Mouse (Mus musculus) midbrain, embryonic 15.5 days (tissue): ENCODE measurements around the gene Iqsec1. TPM values are rescaled to one million over a fixed set of nuclear protein-coding genes. Genes with fewer than 3 reads are reported as not detected.

Experiments used
- ATAC-seq: fragments of 200-750 bp; cut with Nextera tagmentation; replicated peaks from 2 replicates; pipeline ENCODE4 v1.8.0; 2017; ENCODE audit warnings: moderate TSS enrichment
- H3K27ac ChIP-seq: fragments of 300-500 bp; sonication (generic); 2 replicates; pipeline ENCODE4 v1.5.1; 2015; ENCODE audit warnings: mild to moderate bottlenecking, inconsistent platforms
- H3K27me3 ChIP-seq: fragments of 300-500 bp; sonication (generic); replicated peaks from 2 replicates; pipeline ENCODE4 v1.6.1; 2015; ENCODE audit warnings: inconsistent platforms
- H3K36me3 ChIP-seq: fragments of 300-500 bp; sonication (generic); replicated peaks from 2 replicates; pipeline ENCODE4 v1.6.1; 2015; ENCODE audit warnings: inconsistent platforms
- H3K4me1 ChIP-seq: fragments of 300-500 bp; sonication (generic); 2 replicates; pipeline ENCODE4 v1.6.1; 2015; ENCODE audit warnings: inconsistent platforms
- H3K4me2 ChIP-seq: fragments of 300-500 bp; sonication (generic); 2 replicates; pipeline ENCODE4 v1.6.1; 2015; ENCODE audit warnings: inconsistent platforms, mild to moderate bottlenecking, moderate library complexity
- H3K4me3 ChIP-seq: fragments of 300-500 bp; sonication (generic); 2 replicates; pipeline ENCODE4 v1.5.1; 2015; ENCODE audit warnings: mild to moderate bottlenecking, inconsistent platforms
- H3K9ac ChIP-seq: fragments of 300-500 bp; sonication (generic); 2 replicates; pipeline ENCODE4 v1.6.1; 2015; ENCODE audit warnings: mild to moderate bottlenecking, inconsistent platforms
- H3K9me3 ChIP-seq: fragments of 300-500 bp; sonication (generic); 2 replicates; pipeline ENCODE4 v1.6.1; 2016; ENCODE audit warnings: inconsistent platforms
- WGBS: fragments of 180-500 bp; shearing (Covaris S2); methylation state at CpG from one replicate; pipeline ENCODE4 v1.1.7; 2015; ENCODE audit warnings: mixed read lengths; 5-methylcytosine and 5-hydroxymethylcytosine counted together
- polyA plus RNA-seq: library from polyadenylated mRNA; unstranded; fragments of >200 nt; fragmentation: Nextera tagmentation; extraction: Ambion mirVana; gene quantifications from 2 replicates; pipeline ENCODE4 v1.2.1, GENCODE M21; 2015

Iqsec1 gene
- polyA plus RNA-seq, 1 experiment from 2014 or later = 25.9 TPM

- no peaks in the 10 kb centered on the region for H3K36me3 ChIP-seq
- WGBS = 81% methylated on average over 5 of the region's 5 CpGs
- H3K9me3 ChIP-seq = no peaks in the 10 kb centered on the region
- no peaks in the 10 kb centered on the region for H3K27me3 ChIP-seq
- no peak overlapping the region for H3K27ac ChIP-seq
- H3K4me3 ChIP-seq = no peak overlapping the region
- no peak overlapping the region for H3K9ac ChIP-seq
- H3K4me1 ChIP-seq = no peaks in the 10 kb centered on the region
- H3K4me2 ChIP-seq = no peak overlapping the region
- no peak for ATAC-seq
Observed at GRCm38 (mm10) chr6:90913771-90914170, 74.7 kb downstream of the Iqsec1 start.

GRCm38 (mm10) chr6:90912768-90913167, 75.7 kb downstream of the Iqsec1 start:
- no peak for ATAC-seq
- H3K9ac ChIP-seq = no peak overlapping the region
- H3K9me3 ChIP-seq = no peaks in the 10 kb centered on the region
- H3K27me3 ChIP-seq = no peaks in the 10 kb centered on the region
- no peak overlapping the region for H3K4me2 ChIP-seq
- H3K4me3 ChIP-seq = no peak overlapping the region
- no peaks in the 10 kb centered on the region for H3K4me1 ChIP-seq
- 80% methylated on average over 6 of the region's 6 CpGs for WGBS
- no peaks in the 10 kb centered on the region for H3K36me3 ChIP-seq
- H3K27ac ChIP-seq = no peak overlapping the region

GRCm38 (mm10) chr6:90904143-90904542, 84.3 kb downstream of the Iqsec1 start:
- Histone ChIP-seq H3K27me3 (no peaks in the 10 kb centered on the region), H3K27ac (no peak overlapping the region), H3K4me2 (no peak overlapping the region), H3K4me3 (no peak overlapping the region), H3K4me1 (no peaks in the 10 kb centered on the region), H3K9me3 (no peaks in the 10 kb centered on the region), H3K9ac (no peak overlapping the region), H3K36me3 (no peaks in the 10 kb centered on the region)
- ATAC-seq = no peak
- 95% methylated on average over 2 of the region's 2 CpGs for WGBS

DNA sequence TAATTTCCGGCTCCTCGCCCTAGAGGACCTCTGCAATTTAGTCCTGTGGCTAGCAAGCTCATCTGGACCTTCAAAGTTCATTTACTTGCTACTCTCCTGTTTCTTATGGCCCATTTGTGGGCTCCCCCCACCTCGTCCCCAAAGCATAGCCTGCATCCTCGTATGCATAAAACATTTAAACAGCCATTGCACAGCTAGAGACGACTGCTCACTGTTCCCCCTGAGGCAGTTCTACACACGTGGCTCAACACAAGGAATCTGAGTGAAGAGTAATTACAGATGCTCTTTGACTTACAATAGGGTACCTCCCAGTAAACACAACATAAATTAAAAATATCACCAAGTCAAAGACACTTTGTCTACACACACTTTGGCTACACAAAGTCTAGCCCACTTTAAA, 88.2 kb downstream of the Iqsec1 start:
- 43% methylated on average over 6 of the region's 6 CpGs for WGBS
- ATAC-seq = no peak
- H3K27ac ChIP-seq = no peak overlapping the region
- no peaks in the 10 kb centered on the region for H3K36me3 ChIP-seq
- no peaks in the 10 kb centered on the region for H3K27me3 ChIP-seq
- no peaks in the 10 kb centered on the region for H3K4me1 ChIP-seq
- H3K4me2 ChIP-seq = no peak overlapping the region
- H3K9ac ChIP-seq = no peak overlapping the region
- no peaks in the 10 kb centered on the region for H3K9me3 ChIP-seq
- H3K4me3 ChIP-seq = no peak overlapping the region

DNA sequence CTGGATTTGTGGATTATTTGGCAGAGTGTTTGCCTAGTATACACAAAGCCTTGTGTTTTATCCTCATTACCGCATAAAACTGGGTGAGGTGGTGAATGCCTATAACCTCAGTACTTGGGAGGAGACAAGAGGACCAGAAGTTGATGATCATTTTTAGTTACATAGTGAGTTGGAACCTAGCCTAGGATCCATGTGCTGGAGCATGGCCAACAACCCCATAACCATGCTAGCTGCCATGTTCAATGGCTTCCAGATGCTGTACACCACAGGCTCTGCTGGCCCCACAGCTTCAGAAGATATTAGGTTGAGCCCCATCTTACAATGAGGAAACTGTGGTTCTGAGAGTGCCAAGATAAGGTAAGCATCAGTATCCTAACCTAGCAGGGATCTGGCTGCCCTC, 89.2 kb downstream of the Iqsec1 start:
- no peak overlapping the region for H3K4me3 ChIP-seq
- H3K9ac ChIP-seq = no peak overlapping the region
- H3K27me3 ChIP-seq = no peaks in the 10 kb centered on the region
- no peak overlapping the region for H3K27ac ChIP-seq
- H3K9me3 ChIP-seq = no peaks in the 10 kb centered on the region
- ATAC-seq = no peak
- no peak overlapping the region for H3K4me2 ChIP-seq
- 100% methylated on average over 1 of the region's 1 CpGs for WGBS
- no peaks in the 10 kb centered on the region for H3K4me1 ChIP-seq
- no peaks in the 10 kb centered on the region for H3K36me3 ChIP-seq

DNA sequence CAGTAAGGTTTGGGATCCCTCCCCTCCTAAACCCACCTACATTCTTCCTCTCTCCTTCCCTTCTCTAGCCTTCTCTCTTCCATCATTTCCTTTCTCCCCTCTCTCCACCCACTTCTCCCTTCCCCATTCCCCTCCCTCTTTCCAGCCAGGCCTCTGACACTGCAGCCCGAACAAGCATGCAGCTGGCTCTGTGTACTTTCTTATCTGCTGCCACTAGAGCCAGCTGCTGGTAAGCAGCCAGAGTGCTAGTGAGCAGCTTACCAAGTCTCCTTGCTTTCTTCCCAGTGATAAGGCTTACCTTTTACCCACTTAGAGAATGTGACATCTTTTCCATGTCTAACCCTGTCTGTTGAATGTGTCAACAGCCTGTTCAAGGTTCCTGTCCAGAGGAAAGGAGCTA, 90.4 kb downstream of the Iqsec1 start:
- Histone ChIP-seq H3K4me3 (no peak overlapping the region), H3K27me3 (no peaks in the 10 kb centered on the region), H3K9me3 (no peaks in the 10 kb centered on the region), H3K36me3 (no peaks in the 10 kb centered on the region), H3K9ac (no peak overlapping the region), H3K4me1 (no peaks in the 10 kb centered on the region), H3K27ac (no peak overlapping the region), H3K4me2 (no peak overlapping the region)
- 36% methylated on average over 1 of the region's 1 CpGs for WGBS
- ATAC-seq = no peak

DNA sequence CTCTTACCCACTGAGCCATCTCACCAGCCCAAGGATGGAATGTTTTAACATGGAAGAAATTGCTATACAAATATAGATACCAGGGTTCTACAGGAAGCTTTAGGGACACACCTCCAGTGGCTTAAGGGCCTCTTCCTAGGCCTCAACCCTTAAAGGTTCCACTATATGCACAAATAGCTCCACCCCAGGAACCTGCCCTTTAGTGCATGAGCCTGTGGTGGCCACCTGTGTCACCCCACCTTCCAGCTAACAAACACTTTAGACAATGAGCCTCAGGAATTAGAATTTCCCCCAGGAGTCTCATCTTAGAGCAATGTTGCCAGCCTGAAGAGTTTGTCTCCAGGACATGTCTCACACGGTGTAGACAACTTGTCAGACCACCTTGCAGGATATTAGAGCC, 96.1 kb downstream of the Iqsec1 start:
- ATAC-seq = no peak
- Histone ChIP-seq H3K9ac (no peak overlapping the region), H3K4me1 (no peaks in the 10 kb centered on the region), H3K4me2 (no peak overlapping the region), H3K36me3 (no peaks in the 10 kb centered on the region), H3K27ac (no peak overlapping the region), H3K27me3 (no peaks in the 10 kb centered on the region), H3K4me3 (no peak overlapping the region), H3K9me3 (no peaks in the 10 kb centered on the region)
- 98% methylated on average over 1 of the region's 1 CpGs for WGBS

DNA sequence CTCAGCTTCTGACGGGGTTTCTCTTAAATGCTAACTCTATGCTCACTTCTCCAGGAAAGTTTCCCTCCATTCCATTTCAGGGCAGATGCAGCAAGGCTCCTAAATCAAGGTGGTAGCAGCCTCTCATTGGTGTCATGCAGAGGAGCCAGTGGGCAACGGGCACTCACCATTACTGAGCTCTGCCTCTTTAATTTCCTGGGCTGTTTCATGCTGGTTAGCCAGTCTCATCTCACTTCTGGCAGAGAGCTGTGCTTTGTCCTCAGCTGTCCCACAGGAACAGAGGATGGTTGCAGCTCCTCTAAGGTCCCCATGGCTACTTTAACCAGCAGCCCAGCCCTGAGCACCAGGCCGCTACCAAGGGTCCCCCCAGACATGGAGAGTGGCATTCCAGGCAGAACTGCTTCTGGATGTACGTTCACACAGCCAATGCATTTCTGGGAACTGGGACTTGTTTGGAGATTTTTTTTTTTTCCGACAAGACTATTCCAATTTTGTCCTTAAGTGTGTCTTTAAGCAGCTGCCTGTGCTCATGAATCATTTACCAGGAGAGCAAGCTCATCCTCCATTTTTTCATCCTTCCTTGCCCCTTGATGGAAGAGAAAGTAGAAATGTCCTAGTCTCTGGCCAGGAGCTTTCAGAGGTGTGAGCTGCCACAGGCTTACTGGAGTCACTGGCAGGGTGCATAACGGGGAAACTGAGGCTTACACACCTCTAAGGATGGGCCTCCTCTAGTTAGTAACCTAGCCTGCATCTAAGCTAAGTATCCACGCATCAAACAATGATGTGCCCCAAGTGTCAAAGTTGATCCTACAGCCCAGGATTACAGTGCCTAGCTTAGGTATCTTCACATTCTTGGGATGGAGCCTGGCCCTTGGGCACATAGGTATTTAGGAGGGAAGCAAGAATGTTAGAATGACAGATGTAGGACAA, 98.9 kb downstream of the Iqsec1 start:
- Histone ChIP-seq H3K27me3 (no peaks in the 10 kb centered on the region), H3K4me2 (no peak overlapping the region), H3K9me3 (no peaks in the 10 kb centered on the region), H3K36me3 (no peaks in the 10 kb centered on the region), H3K9ac (no peak overlapping the region), H3K27ac (no peak overlapping the region), H3K4me1 (no peaks in the 10 kb centered on the region), H3K4me3 (no peak overlapping the region)
- 83% methylated on average over 7 of the region's 7 CpGs for WGBS
- ATAC-seq = no peak

DNA sequence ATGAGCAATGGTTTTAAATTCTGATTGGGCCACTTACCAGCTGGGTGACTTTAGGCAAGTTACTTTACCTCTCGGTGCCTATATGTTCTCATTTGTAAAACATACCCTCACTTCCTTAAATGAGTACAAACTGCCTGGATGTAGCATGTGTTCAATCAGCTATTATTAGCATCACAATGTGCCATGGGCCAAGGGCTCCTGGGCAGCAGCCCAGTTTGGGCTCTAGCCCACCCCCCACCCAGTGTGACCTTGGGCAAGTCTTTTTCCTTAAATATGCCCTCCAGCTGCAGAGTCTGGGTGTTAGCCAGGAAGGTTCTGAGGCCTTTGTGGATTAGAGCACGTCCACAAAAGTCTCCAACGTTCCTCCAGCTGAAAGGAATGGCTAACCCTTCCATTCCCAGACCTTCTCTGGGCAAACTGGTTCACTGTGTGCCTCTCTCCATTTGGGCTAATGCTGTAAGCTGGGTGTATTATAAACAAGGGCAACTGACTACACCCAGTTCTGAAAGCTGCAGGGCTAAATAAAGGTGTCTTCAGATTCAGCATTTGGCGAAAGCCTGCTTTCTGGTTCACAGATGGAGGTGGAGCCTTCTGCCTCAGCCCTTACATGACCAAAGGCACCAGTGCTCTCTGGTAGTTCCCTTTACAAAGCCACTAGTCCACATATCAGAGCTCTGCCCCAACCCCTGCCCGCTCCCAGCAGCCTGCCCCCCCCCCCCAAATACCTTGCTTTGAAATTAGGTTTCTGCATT, 101.3 kb downstream of the Iqsec1 start:
- Histone ChIP-seq H3K9me3 (no peaks in the 10 kb centered on the region), H3K27ac (no peak overlapping the region), H3K4me3 (no peak overlapping the region), H3K36me3 (no peaks in the 10 kb centered on the region), H3K9ac (no peak overlapping the region), H3K4me1 (no peaks in the 10 kb centered on the region), H3K27me3 (no peaks in the 10 kb centered on the region), H3K4me2 (no peak overlapping the region)
- ATAC-seq = no peak
- WGBS = 67% methylated on average over 5 of the region's 5 CpGs

DNA sequence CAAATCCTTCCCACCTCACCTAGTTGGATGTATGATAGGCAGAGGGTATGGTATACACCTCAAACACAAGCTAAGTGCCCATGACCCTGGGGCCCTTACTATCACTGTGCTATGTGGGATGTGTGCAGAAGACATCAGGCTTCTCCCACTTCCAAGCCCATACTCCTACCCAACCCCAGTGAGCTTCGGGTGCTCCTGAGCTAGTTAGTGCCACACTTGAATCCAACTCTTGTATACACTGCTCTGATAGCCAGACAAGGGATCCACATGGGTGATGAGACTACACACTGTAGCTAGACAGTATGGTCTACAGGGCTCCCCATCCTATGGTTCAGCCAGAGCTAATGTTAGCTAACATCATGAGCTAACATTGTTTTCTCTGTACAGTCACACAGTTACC, 102.9 kb downstream of the Iqsec1 start:
- Histone ChIP-seq H3K4me1 (no peaks in the 10 kb centered on the region), H3K9me3 (no peaks in the 10 kb centered on the region), H3K9ac (no peak overlapping the region), H3K4me3 (no peak overlapping the region), H3K27ac (no peak overlapping the region), H3K36me3 (no peaks in the 10 kb centered on the region), H3K27me3 (no peaks in the 10 kb centered on the region), H3K4me2 (no peak overlapping the region)
- WGBS = 97% methylated on average over 1 of the region's 1 CpGs
- ATAC-seq = no peak

GRCm38 (mm10) chr6:90884631-90885030, 103.9 kb downstream of the Iqsec1 start:
- Histone ChIP-seq H3K4me1 (0 out of 2 replicates have a peak, but pooled peaks cover 3% of the 10 kb centered on the region), H3K4me2 (no peak overlapping the region), H3K4me3 (no peak overlapping the region), H3K9ac (no peak overlapping the region), H3K9me3 (no peaks in the 10 kb centered on the region), H3K36me3 (no peaks in the 10 kb centered on the region), H3K27ac (no peak overlapping the region), H3K27me3 (no peaks in the 10 kb centered on the region)
- 55% methylated on average over 1 of the region's 1 CpGs for WGBS
- ATAC-seq = no peak

GRCm38 (mm10) chr6:90880975-90881374, 107.5 kb downstream of the Iqsec1 start:
- H3K9me3 ChIP-seq = no peaks in the 10 kb centered on the region
- no peaks in the 10 kb centered on the region for H3K36me3 ChIP-seq
- 82% methylated on average over 2 of the region's 2 CpGs for WGBS
- H3K27ac ChIP-seq = no peak overlapping the region
- H3K27me3 ChIP-seq = no peaks in the 10 kb centered on the region
- H3K4me3 ChIP-seq = no peak overlapping the region
- H3K9ac ChIP-seq = no peak overlapping the region
- no peak overlapping the region for H3K4me2 ChIP-seq
- ATAC-seq = no peak
- 0 out of 2 replicates have a peak, but pooled peaks cover 3% of the 10 kb centered on the region for H3K4me1 ChIP-seq
